Mouse (Mus musculus) MEL (cell line): ENCODE results near the gene Ak4. TPM values are rescaled to one million over a fixed set of nuclear protein-coding genes. Genes with fewer than 3 reads are reported as not detected.

Source experiments
- DNase-seq: peaks from one replicate; pipeline ENCODE4 v3.0.0; 2011; ENCODE audit warnings: low read depth, low spot score
- H3K27ac ChIP-seq: 2 replicates; pipeline ENCODE4 v1.5.1; 2012; ENCODE audit warnings: low read depth, mild to moderate bottlenecking, control low read depth, low read length, moderate library complexity; ENCODE audit not compliant: control insufficient read depth
- H3K27me3 ChIP-seq, 2 experiments: fragments of 150-350 bp in 1 of 2; sonication (generic) in 1 of 2; 2 replicates each; pipeline ENCODE4 v1.6.1; 2012; ENCODE audit warnings: low read length in 2 of 2, mild to moderate bottlenecking in 2 of 2, improper control_type of control experiment in 1 of 2, moderate library complexity in 1 of 2; ENCODE audit not compliant: insufficient read depth in 2 of 2, control insufficient read depth in 1 of 2
- H3K36me3 ChIP-seq, 2 experiments: 2 replicates each; pipeline ENCODE4 v1.6.1; 2012 to 2014; ENCODE audit warnings: low read length in 2 of 2, improper control_type of control experiment in 1 of 2, inconsistent platforms in 1 of 2, mild to moderate bottlenecking in 1 of 2; ENCODE audit not compliant: insufficient read depth in 2 of 2, control insufficient read depth in 1 of 2
- H3K4me1 ChIP-seq, 2 experiments: fragments of 150-350 bp in 1 of 2; sonication (generic) in 1 of 2; 2 replicates each; pipeline ENCODE4 v1.6.1; 2012; ENCODE audit warnings: low read length in 2 of 2, improper control_type of control experiment in 1 of 2, mild to moderate bottlenecking in 1 of 2; ENCODE audit not compliant: insufficient read depth in 2 of 2, control insufficient read depth in 1 of 2
- H3K4me3 ChIP-seq, 2 experiments: fragments of 150-350 bp in 1 of 2; sonication (generic) in 1 of 2; 2 replicates each; pipeline ENCODE4 v1.5.1; 2012; ENCODE audit warnings: low read depth in 2 of 2, low read length in 2 of 2, mild to moderate bottlenecking in 2 of 2, moderate library complexity in 2 of 2, control low read depth in 1 of 2, improper control_type of control experiment in 1 of 2; ENCODE audit not compliant: control insufficient read depth in 1 of 2, insufficient read depth in 1 of 2
- H3K79me2 ChIP-seq: 2 replicates; pipeline ENCODE4 v1.6.1; 2012; ENCODE audit warnings: mild to moderate bottlenecking, low read length, moderate library complexity; ENCODE audit not compliant: control insufficient read depth, poor library complexity, insufficient read depth
- H3K9ac ChIP-seq: 2 replicates; pipeline ENCODE4 v1.6.1; 2012; ENCODE audit warnings: low read depth, mild to moderate bottlenecking, control low read depth, low read length, moderate library complexity; ENCODE audit not compliant: control insufficient read depth, poor library complexity, severe bottlenecking
- H3K9me3 ChIP-seq: fragments of 150-350 bp; sonication (generic); replicated peaks from 2 replicates; pipeline ENCODE4 v1.6.1; 2012; ENCODE audit warnings: mild to moderate bottlenecking, low read length, improper control_type of control experiment, moderate library complexity; ENCODE audit not compliant: insufficient read depth
- BHLHE40 ChIP-seq: IDR thresholded peaks from 2 replicates; pipeline ENCODE4 v1.6.1; 2012; ENCODE audit warnings: low read depth, mild to moderate bottlenecking, inconsistent platforms, low read length, improper control_type of control experiment, borderline replicate concordance
- CHD2 ChIP-seq: IDR thresholded peaks from 2 replicates; pipeline ENCODE4 v1.6.1; 2011; ENCODE audit warnings: low read length, improper control_type of control experiment
- CTCF ChIP-seq, 3 experiments: IDR thresholded peaks in 2 of 3; conservative IDR thresholded peaks in 1 of 3; 2 replicates each; pipeline ENCODE4 v1.5.1; 2011 to 2012; ENCODE audit warnings: low read length in 3 of 3, low read depth in 2 of 3, mild to moderate bottlenecking in 2 of 3, improper control_type of control experiment in 1 of 3, inconsistent platforms in 1 of 3, mixed read lengths in 1 of 3, moderate library complexity in 1 of 3; ENCODE audit not compliant: control insufficient read depth in 1 of 3, insufficient read depth in 1 of 3, poor library complexity in 1 of 3, severe bottlenecking in 1 of 3
- E2F4 ChIP-seq: IDR thresholded peaks from 2 replicates; pipeline ENCODE4 v1.6.1; 2011; ENCODE audit warnings: low read depth, low read length, improper control_type of control experiment, borderline replicate concordance
- ELF1 ChIP-seq: IDR thresholded peaks from 2 replicates; pipeline ENCODE4 v1.6.1; 2014; ENCODE audit warnings: low read depth, mild to moderate bottlenecking, inconsistent platforms, low read length, improper control_type of control experiment, moderate library complexity
- EP300 ChIP-seq, 2 experiments: IDR thresholded peaks; 2 replicates each; pipeline ENCODE4 v1.6.1; 2011; ENCODE audit warnings: improper control_type of control experiment in 2 of 2, low read length in 2 of 2, low read depth in 1 of 2, mild to moderate bottlenecking in 1 of 2
- GATA1 ChIP-seq: IDR thresholded peaks from 2 replicates; pipeline ENCODE4 v1.6.1; 2011; ENCODE audit warnings: low read depth, low read length, improper control_type of control experiment
- HCFC1 ChIP-seq: IDR thresholded peaks from 2 replicates; pipeline ENCODE4 v1.6.1; 2012; ENCODE audit warnings: low read depth, mild to moderate bottlenecking, inconsistent platforms, low read length, improper control_type of control experiment, moderate library complexity
- MEF2A ChIP-seq: IDR thresholded peaks from 2 replicates; pipeline ENCODE4 v1.6.1; 2014; ENCODE audit warnings: low read depth, mild to moderate bottlenecking, inconsistent platforms, low read length, improper control_type of control experiment; ENCODE audit not compliant: poor library complexity, insufficient replicate concordance, severe bottlenecking; ENCODE audit errors: extremely low read depth
- MYB ChIP-seq: IDR thresholded peaks from 2 replicates; pipeline ENCODE4 v1.6.1; 2011; ENCODE audit warnings: mild to moderate bottlenecking, low read depth, low read length, improper control_type of control experiment
- MYC ChIP-seq: IDR thresholded peaks from 2 replicates; pipeline ENCODE4 v1.6.1; 2011; ENCODE audit warnings: low read depth, mild to moderate bottlenecking, low read length, improper control_type of control experiment, moderate library complexity
- NRF1 ChIP-seq: IDR thresholded peaks from 2 replicates; pipeline ENCODE4 v1.6.1; 2014; ENCODE audit warnings: low read depth, mild to moderate bottlenecking, inconsistent platforms, low read length, improper control_type of control experiment, moderate library complexity; ENCODE audit not compliant: poor library complexity, insufficient read depth, severe bottlenecking
- RAD21 ChIP-seq: IDR thresholded peaks from 2 replicates; pipeline ENCODE4 v1.6.1; 2011; ENCODE audit warnings: mild to moderate bottlenecking, low read depth, low read length, improper control_type of control experiment
- SMC3 ChIP-seq: IDR thresholded peaks from 2 replicates; pipeline ENCODE4 v1.6.1; 2011; ENCODE audit warnings: low read depth, low read length, improper control_type of control experiment
- TAL1 ChIP-seq: IDR thresholded peaks from 2 replicates; pipeline ENCODE4 v1.6.1; 2012; ENCODE audit warnings: mild to moderate bottlenecking, inconsistent platforms, low read length, moderate library complexity, mixed read lengths
- TBP ChIP-seq: IDR thresholded peaks from 2 replicates; pipeline ENCODE4 v1.8.0; 2011; ENCODE audit warnings: low read depth, low read length, improper control_type of control experiment
- UBTF ChIP-seq: IDR thresholded peaks from 2 replicates; pipeline ENCODE4 v1.6.1; 2012; ENCODE audit warnings: low read depth, mild to moderate bottlenecking, inconsistent platforms, low read length, improper control_type of control experiment, moderate library complexity, borderline replicate concordance; ENCODE audit not compliant: insufficient read depth
- USF1 ChIP-seq: IDR thresholded peaks from 2 replicates; pipeline ENCODE4 v1.6.1; 2014; ENCODE audit warnings: low read depth, mild to moderate bottlenecking, inconsistent platforms, low read length, improper control_type of control experiment, moderate library complexity
- USF2 ChIP-seq, 2 experiments: IDR thresholded peaks; 2 replicates each; pipeline ENCODE4 v1.6.1; 2011 to 2012; ENCODE audit warnings: improper control_type of control experiment in 2 of 2, low read length in 2 of 2, borderline replicate concordance in 1 of 2, inconsistent platforms in 1 of 2, low read depth in 1 of 2, mild to moderate bottlenecking in 1 of 2; ENCODE audit not compliant: insufficient read depth in 1 of 2
- ZC3H11A ChIP-seq: IDR thresholded peaks from 2 replicates; pipeline ENCODE4 v1.6.1; 2012; ENCODE audit warnings: low read depth, mild to moderate bottlenecking, inconsistent platforms, low read length, improper control_type of control experiment
- ZMIZ1 ChIP-seq: IDR thresholded peaks from 2 replicates; pipeline ENCODE4 v1.6.1; 2012; ENCODE audit warnings: low read depth, mild to moderate bottlenecking, inconsistent platforms, low read length, improper control_type of control experiment, moderate library complexity
- ZNF384 ChIP-seq: IDR thresholded peaks from 2 replicates; pipeline ENCODE4 v1.6.1; 2012; ENCODE audit warnings: low read depth, mild to moderate bottlenecking, inconsistent platforms, low read length, improper control_type of control experiment
- polyA plus RNA-seq, 2 experiments: library from polyadenylated mRNA; stranded (reverse) in 1 of 2; unstranded in 1 of 2; fragments of >175 nt in 1 of 2; fragments of >200 nt in 1 of 2; gene quantifications; 2 replicates each; pipeline versions ENCODE4 v1.2.1 to v1.2.4; 2012; ENCODE audit warnings: low replicate concordance in 2 of 2, low read depth in 1 of 2; ENCODE audit not compliant: insufficient read length in 2 of 2, insufficient read depth in 1 of 2, missing spikeins in 1 of 2
- total RNA-seq: library from RNA; depleted of rRNA; stranded (reverse); fragments of 300-350 nt; gene quantifications from 2 replicates; pipeline ENCODE4 v1.2.3, GENCODE M21; 2012

The Ak4 gene
- total and polyA plus RNA-seq, 3 experiments, result 18.3 to 25.4 TPM; not detected in 1

- no peaks in the 10 kb centered on the region for H3K9me3 ChIP-seq
- DNase-seq, result no peak
- H3K4me3 ChIP-seq, result no peak within 1 kb of the TSS
- no peak for TF ChIP-seq MEF2A
- TF ChIP-seq TAL1, result no peak
- TF ChIP-seq NRF1, result no peak
- TF ChIP-seq MYC, result no peak
- TF ChIP-seq E2F4, result no peak
- TF ChIP-seq SMC3, result no peak
- TF ChIP-seq ZNF384, result no peak
- no peak for TF ChIP-seq ELF1
- no peak for TF ChIP-seq MYB
- no peaks in the 10 kb centered on the region for H3K79me2 ChIP-seq
- H3K27me3 ChIP-seq, result no peaks in the 10 kb centered on the region
- no peaks in the 10 kb centered on the region for H3K36me3 ChIP-seq
- no peak within 1 kb of the TSS for H3K27ac ChIP-seq
- H3K9ac ChIP-seq, result no peak within 1 kb of the TSS
- no peaks in the 10 kb centered on the region for H3K4me1 ChIP-seq
Measured at GRCm38 (mm10) chr4:101496534-101497237, 77.6 kb downstream of the Ak4 start, which contains the start of gene Dnajc6. TSS of gene Dnajc6 (plus strand) at chr4:101496648.

DNA sequence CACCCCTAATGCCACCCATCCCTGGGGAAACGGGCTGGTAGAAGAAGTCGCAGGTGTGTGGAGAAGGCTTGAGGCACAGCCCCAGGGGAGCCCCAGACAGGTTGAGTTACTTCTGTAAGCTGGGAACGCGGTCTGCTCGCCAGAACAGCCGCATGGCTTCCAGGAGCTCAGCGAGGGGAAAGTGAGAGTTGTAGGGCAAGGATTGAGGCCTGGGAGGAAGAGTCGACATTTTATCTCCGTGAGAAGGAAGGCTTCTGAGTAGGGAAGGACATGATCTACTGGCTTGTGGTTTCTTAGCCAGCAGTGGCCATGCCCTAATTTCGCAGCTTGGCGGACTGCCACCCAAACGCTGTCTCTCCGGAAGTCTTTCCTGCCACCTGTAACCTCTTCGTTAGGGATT lies 78.3 kb downstream of the Ak4 start:
- Histone ChIP-seq H3K79me2 (no peaks in the 10 kb centered on the region), H3K36me3 (no peaks in the 10 kb centered on the region), H3K27ac (no peak overlapping the region), H3K9ac (no peak overlapping the region), H3K27me3 (no peaks in the 10 kb centered on the region), H3K4me1 (no peaks in the 10 kb centered on the region), H3K9me3 (no peaks in the 10 kb centered on the region), H3K4me3 (no peak overlapping the region)
- TF ChIP-seq ZC3H11A (no peak), HCFC1 (no peak), UBTF (no peak), ZMIZ1 (no peak), MYB (no peak), GATA1 (no peak), EP300 (IDR thresholded peaks at IDR 0.05; ENCODE audit: low read depth in 1 of 2, low read length in 2 of 2) (no peak), MYC (no peak), USF1 (no peak), ZNF384 (no peak), CTCF (IDR thresholded peaks at IDR 0.05 in 2 of 3, conservative IDR thresholded peaks at IDR 0.05 in 1 of 3; ENCODE audit: control insufficient read depth in 1 of 3, insufficient read depth in 1 of 3, low read depth in 2 of 3, low read length in 3 of 3, poor library complexity in 1 of 3, severe bottlenecking in 1 of 3) (no peak), BHLHE40 (no peak), USF2 (IDR thresholded peaks at IDR 0.05; ENCODE audit: borderline replicate concordance in 1 of 2, insufficient read depth in 1 of 2, low read depth in 1 of 2, low read length in 2 of 2) (no peak), TBP (no peak), CHD2 (no peak), MEF2A (no peak), ELF1 (no peak), RAD21 (no peak), TAL1 (no peak)
- DNase-seq, result no peak
